Mouse (Mus musculus) bone marrow macrophage, adult 2 months (primary cell): ENCODE measurements around the gene Ube2h.

ENCODE experiments used
- CTCF ChIP-seq: IDR thresholded peaks from 2 replicates; pipeline ENCODE4 v1.5.1; 2012; ENCODE audit warnings: low read depth, mild to moderate bottlenecking, low read length, moderate library complexity
- POLR2A ChIP-seq: IDR thresholded peaks from 2 replicates; pipeline ENCODE4 v1.6.1; 2012; ENCODE audit warnings: mild to moderate bottlenecking, low read depth, low read length, borderline replicate concordance

- TF ChIP-seq CTCF (no peak), POLR2A (no peak)
Measured at GRCm38 (mm10) chr6:30228353-30228752, 76.0 kb downstream of the Ube2h start.
